Mouse (Mus musculus) MEL (cell line): ENCODE measurements around the gene Ifitm10.
"Not testable (repeated sequence)": the region's sequence is repeated elsewhere in the genome, so short reads cannot be mapped to it uniquely, and the experiment has no call there.

Source experiments
- CTCF ChIP-seq, 3 experiments: IDR thresholded peaks in 2 of 3; conservative IDR thresholded peaks in 1 of 3; 2 replicates each; pipeline ENCODE4 v1.5.1; 2011 to 2012; ENCODE audit warnings: low read length in 3 of 3, low read depth in 2 of 3, mild to moderate bottlenecking in 2 of 3, improper control_type of control experiment in 1 of 3, inconsistent platforms in 1 of 3, mixed read lengths in 1 of 3, moderate library complexity in 1 of 3; ENCODE audit not compliant: control insufficient read depth in 1 of 3, insufficient read depth in 1 of 3, poor library complexity in 1 of 3, severe bottlenecking in 1 of 3
- EP300 ChIP-seq, 2 experiments: IDR thresholded peaks; 2 replicates each; pipeline ENCODE4 v1.6.1; 2011; ENCODE audit warnings: improper control_type of control experiment in 2 of 2, low read length in 2 of 2, low read depth in 1 of 2, mild to moderate bottlenecking in 1 of 2
- ETS1 ChIP-seq: IDR thresholded peaks from 2 replicates; pipeline ENCODE4 v1.6.1; 2012; ENCODE audit warnings: low read depth, mild to moderate bottlenecking, inconsistent platforms, low read length, improper control_type of control experiment, moderate library complexity
- POLR2A ChIP-seq, 2 experiments: IDR thresholded peaks; 2 replicates each; pipeline ENCODE4 v1.6.1; 2011 to 2012; ENCODE audit warnings: low read length in 2 of 2, mild to moderate bottlenecking in 2 of 2, control low read depth in 1 of 2, improper control_type of control experiment in 1 of 2, low read depth in 1 of 2, moderate library complexity in 1 of 2; ENCODE audit not compliant: control insufficient read depth in 1 of 2, insufficient read depth in 1 of 2, poor library complexity in 1 of 2
- ZKSCAN1 ChIP-seq: IDR thresholded peaks from 2 replicates; pipeline ENCODE4 v1.6.1; 2012; ENCODE audit warnings: low read depth, mild to moderate bottlenecking, inconsistent platforms, low read length, improper control_type of control experiment, moderate library complexity

GRCm38 (mm10) chr7:142279291-142279690 lies 94.3 kb downstream of the Ifitm10 start:
- TF ChIP-seq ZKSCAN1; POLR2A (IDR thresholded peaks at IDR 0.05; ENCODE audit: control insufficient read depth in 1 of 2, insufficient read depth in 1 of 2, low read depth in 1 of 2, low read length in 2 of 2, poor library complexity in 1 of 2); EP300 (IDR thresholded peaks at IDR 0.05; ENCODE audit: low read depth in 1 of 2, low read length in 2 of 2); CTCF (IDR thresholded peaks at IDR 0.05 in 2 of 3, conservative IDR thresholded peaks at IDR 0.05 in 1 of 3; ENCODE audit: control insufficient read depth in 1 of 3, insufficient read depth in 1 of 3, low read depth in 2 of 3, low read length in 3 of 3, poor library complexity in 1 of 3, severe bottlenecking in 1 of 3); ETS1: not testable (repeated sequence)
